Mouse (Mus musculus): Measurements from ENCODE around the gene Reep6. TPM values are rescaled to one million over a fixed set of nuclear protein-coding genes. Genes with fewer than 3 reads are reported as not detected.

Reep6 gene
- polyA plus RNA-seq, 1 experiment from 2014 or later = 3.4 TPM

DNA sequence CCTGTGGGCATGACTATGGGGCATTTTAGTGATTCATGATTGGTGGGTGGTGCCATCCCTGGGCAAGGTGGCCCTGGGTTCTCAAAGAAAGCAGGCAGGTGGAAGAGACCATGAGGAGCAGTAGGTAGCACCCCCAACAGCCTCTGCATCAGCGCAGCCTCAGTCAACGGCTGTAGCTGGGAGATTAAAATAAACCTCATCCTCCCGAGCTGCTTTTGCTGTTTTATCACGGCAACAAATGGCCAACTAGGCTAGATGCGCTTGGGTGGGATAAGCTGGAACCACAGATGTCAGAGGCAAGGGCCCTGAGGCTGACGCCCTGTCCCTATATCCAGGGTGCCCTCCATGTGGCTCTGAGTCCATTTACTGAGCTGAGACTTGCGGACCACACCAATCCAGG is 55.0 kb downstream of the Reep6 start:
- 77% methylated on average over 7 of the region's 7 CpGs for WGBS
- ATAC-seq (ENCODE audit: low FRiP score, low read depth) = no peak
- Histone ChIP-seq H3K9me3 (no peaks in the 10 kb centered on the region), H3K4me2 (replicated peaks) (peak overlapping the region; percentile 96), H3K27me3 (replicated peaks) (no peaks in the 10 kb centered on the region), H3K9ac (peak overlapping the region; percentile 99), H3K36me3 (peaks cover 52% of the 10 kb centered on the region), H3K4me1 (peaks cover 52% of the 10 kb centered on the region), H3K27ac (peak overlapping the region; percentile 83; the same call in 1 of the 2 replicates), H3K4me3 (peak overlapping the region; percentile 99)

DNA sequence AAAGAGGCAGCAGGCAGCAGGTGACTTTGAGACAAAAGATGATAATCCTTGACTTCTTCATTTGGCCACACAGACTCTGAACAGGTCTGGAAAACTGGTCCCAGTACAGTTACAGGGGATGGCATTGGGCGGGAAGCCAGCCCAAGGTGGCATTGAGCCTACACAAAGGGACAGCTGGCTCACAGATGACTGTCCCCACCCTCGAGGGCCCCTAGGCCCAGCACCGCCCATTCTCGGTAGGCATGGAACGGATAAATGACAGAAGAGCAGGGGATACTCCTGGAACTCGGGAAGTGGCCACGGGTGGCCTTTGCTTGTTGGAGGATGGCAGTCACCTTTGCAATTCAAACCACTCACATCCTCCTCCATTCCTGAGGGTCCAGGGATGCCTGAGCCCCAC is 55.6 kb downstream of the Reep6 start:
- H3K4me1 ChIP-seq = peaks cover 52% of the 10 kb centered on the region
- peak; percentile 16 for ATAC-seq (ENCODE audit: low FRiP score, low read depth)
- WGBS = 7% methylated on average over 7 of the region's 7 CpGs

More for the DNA sequence above, 55.6 kb downstream of the Reep6 start:
- peak overlapping the region; percentile 99 for H3K9ac ChIP-seq
- H3K36me3 ChIP-seq = peaks cover 53% of the 10 kb centered on the region
- H3K4me2 ChIP-seq (replicated peaks) = peak overlapping the region; percentile 96
- H3K27ac ChIP-seq = peak overlapping the region; percentile 83
- no peaks in the 10 kb centered on the region for H3K27me3 ChIP-seq (replicated peaks)
- no peaks in the 10 kb centered on the region for H3K9me3 ChIP-seq
- peak overlapping the region; percentile 99 for H3K4me3 ChIP-seq

Small RNAs within 50 kb of the gene (microRNA-seq; reads per million reads assigned to microRNA genes)
- gene Gm22721 = not detected

Other genes starting within 250 kb of the Reep6 start
- gene Sbno2, start 224.4 kb upstream of the Reep6 start, polyA plus RNA-seq (2016; fragmentation: Nextera tagmentation; extraction: Ambion mirVana) = 15.1 and 15.4 TPM in 2 replicates
- gene Stk11, start 214.2 kb upstream of the Reep6 start, polyA plus RNA-seq (2016; fragmentation: Nextera tagmentation; extraction: Ambion mirVana) = 17.4 and 23.9 TPM in 2 replicates
- 396 and 422 TPM in 2 replicates for gene Atp5d, start 191.3 kb upstream of the Reep6 start, polyA plus RNA-seq (2016; fragmentation: Nextera tagmentation; extraction: Ambion mirVana)
- gene Cbarp, start 189.1 kb upstream of the Reep6 start, polyA plus RNA-seq (2016; fragmentation: Nextera tagmentation; extraction: Ambion mirVana) = 26.5 and 27.3 TPM in 2 replicates
- 40.8 and 45.1 TPM in 2 replicates for gene Midn, start 181.7 kb upstream of the Reep6 start, polyA plus RNA-seq (2016; fragmentation: Nextera tagmentation; extraction: Ambion mirVana)
- gene Cirbp, start 164.0 kb upstream of the Reep6 start, polyA plus RNA-seq (2016; fragmentation: Nextera tagmentation; extraction: Ambion mirVana) = 262 and 273 TPM in 2 replicates
- 14.9 and 15.7 TPM in 2 replicates for gene 1600002K03Rik, start 157.0 kb upstream of the Reep6 start, polyA plus RNA-seq (2016; fragmentation: Nextera tagmentation; extraction: Ambion mirVana)
- gene Efna2, start 150.5 kb upstream of the Reep6 start, polyA plus RNA-seq (2016; fragmentation: Nextera tagmentation; extraction: Ambion mirVana) = 47.9 and 48.0 TPM in 2 replicates
- 52.1 and 54.6 TPM in 2 replicates for gene Mum1, start 103.5 kb upstream of the Reep6 start, polyA plus RNA-seq (2016; fragmentation: Nextera tagmentation; extraction: Ambion mirVana)
- gene Ndufs7, start 80.8 kb upstream of the Reep6 start, polyA plus RNA-seq (2016; fragmentation: Nextera tagmentation; extraction: Ambion mirVana) = 214 and 227 TPM in 2 replicates
- 37.9 and 38.6 TPM in 2 replicates for gene Gamt, start 68.9 kb upstream of the Reep6 start, polyA plus RNA-seq (2016; fragmentation: Nextera tagmentation; extraction: Ambion mirVana)
- 66.6 TPM in 2 replicates for gene Dazap1, start 68.5 kb upstream of the Reep6 start, polyA plus RNA-seq (2016; fragmentation: Nextera tagmentation; extraction: Ambion mirVana)
- gene Rps15, start 37.5 kb upstream of the Reep6 start, polyA plus RNA-seq (2016; fragmentation: Nextera tagmentation; extraction: Ambion mirVana) = 643 and 654 TPM in 2 replicates
- gene Apc2, start 34.0 kb upstream of the Reep6 start, polyA plus RNA-seq (2016; fragmentation: Nextera tagmentation; extraction: Ambion mirVana) = 160 and 175 TPM in 2 replicates
- 37.7 and 41.1 TPM in 2 replicates for gene 2310011J03Rik, start 9.4 kb upstream of the Reep6 start, polyA plus RNA-seq (2016; fragmentation: Nextera tagmentation; extraction: Ambion mirVana)
- 2.2 and 2.3 TPM in 2 replicates for gene Pcsk4, start 455 bp upstream of the Reep6 start, polyA plus RNA-seq (2016; fragmentation: Nextera tagmentation; extraction: Ambion mirVana)
- gene Adamtsl5, start 18.5 kb downstream of the Reep6 start, polyA plus RNA-seq (2016; fragmentation: Nextera tagmentation; extraction: Ambion mirVana) = 0.50 and 1.1 TPM in 2 replicates
- gene Plk5, start 26.5 kb downstream of the Reep6 start, polyA plus RNA-seq (2016; fragmentation: Nextera tagmentation; extraction: Ambion mirVana) = 0.29 and 0.49 TPM in 2 replicates
- gene Mex3d, start 57.7 kb downstream of the Reep6 start, polyA plus RNA-seq (2016; fragmentation: Nextera tagmentation; extraction: Ambion mirVana) = 23.6 and 26.5 TPM in 2 replicates
- gene Mbd3, start 69.6 kb downstream of the Reep6 start, polyA plus RNA-seq (2016; fragmentation: Nextera tagmentation; extraction: Ambion mirVana) = 304 and 314 TPM in 2 replicates
- 436 and 478 TPM in 2 replicates for gene Uqcr11, start 76.9 kb downstream of the Reep6 start, polyA plus RNA-seq (2016; fragmentation: Nextera tagmentation; extraction: Ambion mirVana)
- gene Tcf3, start 103.7 kb downstream of the Reep6 start, polyA plus RNA-seq (2016; fragmentation: Nextera tagmentation; extraction: Ambion mirVana) = 156 and 166 TPM in 2 replicates
- 1.0 and 1.2 TPM in 2 replicates for gene Onecut3, start 164.9 kb downstream of the Reep6 start, polyA plus RNA-seq (2016; fragmentation: Nextera tagmentation; extraction: Ambion mirVana)
- gene Atp8b3, start 209.2 kb downstream of the Reep6 start, polyA plus RNA-seq (2016; fragmentation: Nextera tagmentation; extraction: Ambion mirVana) = 1.0 TPM in 2 replicates
- gene Rexo1, start 231.6 kb downstream of the Reep6 start, polyA plus RNA-seq (2016; fragmentation: Nextera tagmentation; extraction: Ambion mirVana) = 35.6 and 35.9 TPM in 2 replicates
- gene Klf16, start 247.4 kb downstream of the Reep6 start, polyA plus RNA-seq (2016; fragmentation: Nextera tagmentation; extraction: Ambion mirVana) = 7.3 and 7.5 TPM in 2 replicates

Data from neural tube, embryonic 12.5 days (tissue).